Comparison of ENCODE assay signal across 11 mouse cellular contexts in the genomic region with DNA sequence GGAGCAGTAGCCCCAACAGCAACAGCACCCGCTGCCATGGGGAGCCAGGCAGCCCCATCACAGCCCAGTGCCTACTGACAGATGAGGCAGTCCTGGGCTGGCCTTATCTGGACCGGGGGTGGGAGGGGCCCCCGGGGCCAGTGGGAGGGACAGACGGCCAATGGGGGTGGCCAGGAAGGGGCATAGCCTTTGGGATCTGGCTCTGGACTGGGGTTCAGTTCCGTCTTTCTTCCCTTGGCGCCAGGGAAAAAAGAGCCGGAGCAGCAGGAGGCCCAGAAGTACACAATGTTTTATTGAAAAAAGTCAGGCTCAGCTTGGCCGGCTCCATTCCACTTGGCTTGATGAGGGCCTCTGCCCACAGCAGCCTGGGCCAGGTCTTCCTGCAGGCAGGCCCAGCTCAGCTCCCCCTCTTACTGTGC. TPM values are rescaled to one million over a fixed set of nuclear protein-coding genes. Genes with fewer than 3 reads are reported as not detected.
DNase-seq lines count a peak whose midpoint lies in the region; ATAC-seq and TF ChIP-seq lines count a peak whose summit lies in the region.
"Had no signal": no experiment of that assay in that cellular context is flagged by ENCODE, and none has a peak within 500 bp of the region (broad histone marks: within the 10 kb centered on the region; RNA-seq: fewer than 3 reads in every experiment).

A gene (minus strand): TSS at position 62 of the 419 bp plus-strand sequence.

- H3K27ac ChIP-seq in forebrain, embryonic 16.5 days (ENCODE audit: low read length) = no peak within 1 kb of the TSS
- H3K27ac ChIP-seq in forebrain, embryonic 15.5 days (replicated peaks) = no peak within 1 kb of the TSS
- H3K27ac ChIP-seq: neural tube, embryonic 13.5 days had no signal

- H3K4me2 ChIP-seq in forebrain, embryonic 16.5 days (ENCODE audit: low read length) = no peak within 1 kb of the TSS
- H3K4me2 ChIP-seq in forebrain, embryonic 15.5 days (replicated peaks) = no peak within 1 kb of the TSS
- H3K4me2 ChIP-seq: neural tube, embryonic 13.5 days had no signal

- H3K4me1 ChIP-seq in forebrain, embryonic 16.5 days (replicated peaks; ENCODE audit: control insufficient read depth, insufficient read depth, low read length) = peaks cover under 1% of the 10 kb centered on the region
- H3K4me1 ChIP-seq in forebrain, embryonic 15.5 days = peaks cover under 1% of the 10 kb centered on the region
- H3K4me1 ChIP-seq in lung, adult 2 months (ENCODE audit: control insufficient read depth, insufficient read depth, low read length) = no peaks in the 10 kb centered on the region

- no peaks in the 10 kb centered on the region for H3K36me3 ChIP-seq in forebrain, embryonic 16.5 days (ENCODE audit: control insufficient read depth, insufficient read depth)
- H3K36me3 ChIP-seq in forebrain, embryonic 15.5 days = no peaks in the 10 kb centered on the region
- H3K36me3 ChIP-seq: neural tube, embryonic 13.5 days had no signal

- H3K9me3 ChIP-seq in forebrain, embryonic 16.5 days (ENCODE audit: control insufficient read depth, low read length) = no peaks in the 10 kb centered on the region
- no peaks in the 10 kb centered on the region for H3K9me3 ChIP-seq in forebrain, embryonic 15.5 days
- H3K9me3 ChIP-seq: neural tube, embryonic 13.5 days had no signal

- no peak within 1 kb of the TSS for H3K4me3 ChIP-seq in forebrain, embryonic 16.5 days (replicated peaks; ENCODE audit: low read length)
- H3K4me3 ChIP-seq in forebrain, embryonic 15.5 days = no peak within 1 kb of the TSS
- H3K4me3 ChIP-seq in lung, adult 2 months (replicated peaks; ENCODE audit: extremely low read depth, low read depth, low read length) = no peak within 1 kb of the TSS
- H3K4me3 ChIP-seq: neural tube, embryonic 13.5 days had no signal

- ATAC-seq in forebrain, embryonic 16.5 days = peak; percentile 54; the same call in 1 of the 2 replicates
- no peak; the same call in 1 of the 2 replicates for ATAC-seq in forebrain, embryonic 15.5 days (replicated peaks)

- TF ChIP-seq CTCF in lung, adult 2 months (IDR thresholded peaks at IDR 0.05; ENCODE audit: insufficient read depth, low read length) = no peak

- DNase-seq in right cerebral cortex, postnatal 10 days (ENCODE audit: low spot score in 2 of 2) = peak; percentile 74 to 78
- DNase-seq in right cerebral cortex, postnatal 4 days = no peak
- DNase-seq in left cerebral cortex, postnatal 14 days (ENCODE audit: low spot score in 2 of 2) = no peak
- no peak for DNase-seq in embryo, embryonic 11 days
- no peak for DNase-seq in lung, adult 2 months
- DNase-seq: kidney, adult 2 months; spleen, adult 18-20 months; thymus, postnatal 25 days had no signal

- H3K27me3 ChIP-seq in forebrain, embryonic 16.5 days (replicated peaks; ENCODE audit: control insufficient read depth, insufficient read depth, low read length) = no peaks in the 10 kb centered on the region
- no peaks in the 10 kb centered on the region for H3K27me3 ChIP-seq in forebrain, embryonic 15.5 days
- H3K27me3 ChIP-seq: neural tube, embryonic 13.5 days had no signal

- WGBS in forebrain, embryonic 16.5 days = 35% methylated on average over 8 of the region's 8 CpGs
- WGBS in forebrain, embryonic 15.5 days = 48% methylated on average over 8 of the region's 8 CpGs
- 74% methylated on average over 8 of the region's 8 CpGs for WGBS in lung, adult 2 months

- intact Hi-C loops in left cerebral cortex, postnatal 14 days (cut with DNase I) = no loop called here

- no peak for TF ChIP-seq POLR2A in lung, adult 2 months (IDR thresholded peaks at IDR 0.05; ENCODE audit: borderline replicate concordance, extremely low read depth, low read depth, low read length)

- no peak within 1 kb of the TSS for H3K9ac ChIP-seq in forebrain, embryonic 16.5 days (replicated peaks; ENCODE audit: low read depth, low read length)
- H3K9ac ChIP-seq in forebrain, embryonic 15.5 days (replicated peaks) = no peak within 1 kb of the TSS
- H3K9ac ChIP-seq: neural tube, embryonic 13.5 days had no signal

RNA-seq across cellular contexts. Expression of the gene that starts here (rescaled TPM):
- 0.67 and 0.84 TPM in 2 replicates for polyA plus RNA-seq in forebrain, embryonic 16.5 days (2015; fragmentation: Nextera tagmentation; extraction: Ambion mirVana)
- polyA plus RNA-seq in forebrain, embryonic 15.5 days (2015; fragmentation: Nextera tagmentation; extraction: Ambion mirVana) = 0.41 and 0.50 TPM in 2 replicates
- total RNA-seq in left cerebral cortex, postnatal 14 days (2021) = 10 to 100 TPM; 20.0 to 21.9 TPM
- polyA plus RNA-seq in lung, adult 2 months (2012; rRNA removed) = 3.4 and 3.6 TPM in 2 replicates

Comparison
In these comparisons a context has a peak if more than half of its experiments do, and no peak if none do; other contexts are left out.
1. DNase-seq: peak in right cerebral cortex, postnatal 10 days (2 of 2); none in right cerebral cortex, postnatal 4 days (single experiment), left cerebral cortex, postnatal 14 days (0 of 2), embryo, embryonic 11 days (single experiment) and lung, adult 2 months (single experiment).
2. Peak in ATAC-seq in forebrain, embryonic 16.5 days; RNA of the gene not detected or under 1 TPM.